ENCODE assay signal across 10 mouse cellular contexts in genomic region chr4:151907577-151908343, GRCm38 (mm10). TPM values are rescaled to one million over a fixed set of nuclear protein-coding genes. Genes with fewer than 3 reads are reported as not detected.
A peak's percentile ranks its signal among the peaks of the same experiment; 100 is the strongest.
DNase-seq lines count a peak whose midpoint lies in the region; ATAC-seq and TF ChIP-seq lines count a peak whose summit lies in the region.
"Had no signal": no experiment of that assay in that cellular context is flagged by ENCODE, and none has a peak within 500 bp of the region (broad histone marks: within the 10 kb centered on the region; RNA-seq: fewer than 3 reads in every experiment).

No protein-coding gene starts in this region.

- no peak overlapping the region for H3K9ac ChIP-seq in forebrain, embryonic 16.5 days (replicated peaks; ENCODE audit: low read depth, low read length)
- H3K9ac ChIP-seq: liver, embryonic 14.5 days had no signal

- intact Hi-C loops in gastrocnemius, adult 2 months (cut with DNase I): no loop called here

- ATAC-seq in forebrain, embryonic 16.5 days: no peak

- no peak for TF ChIP-seq CTCF in gastrocnemius, adult 2 months (IDR thresholded peaks at IDR 0.05)
- TF ChIP-seq CTCF in cerebellum, adult 2 months (IDR thresholded peaks at IDR 0.05; ENCODE audit: borderline replicate concordance, insufficient read depth, low read depth, low read length): no peak

- peaks cover 8% of the 10 kb centered on the region for H3K4me1 ChIP-seq in cerebellum, adult 2 months (ENCODE audit: control insufficient read depth, insufficient read depth, low read length)
- peaks cover 4% of the 10 kb centered on the region for H3K4me1 ChIP-seq in forebrain, embryonic 16.5 days (replicated peaks; ENCODE audit: control insufficient read depth, insufficient read depth, low read length)

- H3K9me3 ChIP-seq in forebrain, embryonic 16.5 days (ENCODE audit: control insufficient read depth, low read length): no peaks in the 10 kb centered on the region

- H3K4me2 ChIP-seq in forebrain, embryonic 16.5 days (ENCODE audit: low read length): no peak overlapping the region

- TF ChIP-seq POLR2A in cerebellum, adult 2 months (IDR thresholded peaks at IDR 0.05; ENCODE audit: borderline replicate concordance, insufficient read depth, low read length): no peak

- peak; percentile 67 for DNase-seq in gastrocnemius, adult 2 months
- no peak for DNase-seq in gastrocnemius, postnatal 4 days (ENCODE audit: low spot score in 2 of 2)
- DNase-seq in ovary, postnatal 36 days (ENCODE audit: low spot score): peak; percentile 26
- no peak for DNase-seq in ovary, postnatal 14 days (ENCODE audit: low spot score)
- peak; percentile 54 for DNase-seq in heart, postnatal 4 days
- peak; percentile 64 for DNase-seq in testis, postnatal 14 days (ENCODE audit: low spot score)
- DNase-seq in cerebellum, adult 2 months: no peak
- DNase-seq: kidney, adult 8-10 months had no signal

- 86% methylated on average over 26 of the region's 26 CpGs for WGBS in cerebellum, adult 2 months
- WGBS in forebrain, embryonic 16.5 days: 79% methylated on average over 26 of the region's 26 CpGs

- peak overlapping the region; percentile 76 for H3K27ac ChIP-seq in gastrocnemius, adult 2 months
- H3K27ac ChIP-seq in cerebellum, adult 2 months (ENCODE audit: insufficient read depth, low read length): no peak overlapping the region
- H3K27ac ChIP-seq in forebrain, embryonic 16.5 days (ENCODE audit: low read length): no peak overlapping the region
- H3K27ac ChIP-seq: liver, embryonic 14.5 days had no signal

- H3K4me3 ChIP-seq in gastrocnemius, adult 2 months: peak overlapping the region; percentile 62
- H3K4me3 ChIP-seq in cerebellum, adult 2 months (replicated peaks; ENCODE audit: insufficient read depth, low read depth, low read length): no peak overlapping the region
- H3K4me3 ChIP-seq in forebrain, embryonic 16.5 days (replicated peaks; ENCODE audit: low read length): no peak overlapping the region

- no peaks in the 10 kb centered on the region for H3K36me3 ChIP-seq in forebrain, embryonic 16.5 days (ENCODE audit: control insufficient read depth, insufficient read depth)

- no peaks in the 10 kb centered on the region for H3K27me3 ChIP-seq in cerebellum, adult 2 months (ENCODE audit: control insufficient read depth, insufficient read depth, low read length)
- H3K27me3 ChIP-seq in forebrain, embryonic 16.5 days (replicated peaks; ENCODE audit: control insufficient read depth, insufficient read depth, low read length): no peaks in the 10 kb centered on the region

RNA-seq across cellular contexts. Expression of gene Dnajc11, which starts 25.7 kb away (rescaled TPM):
- 10 to 100 TPM; 52.8 to 70.8 TPM for total RNA-seq in gastrocnemius, adult 2 months (2021)
- total RNA-seq in gastrocnemius, postnatal 4 days (2021): 10 to 100 TPM; 60.8 to 81.1 TPM
- total RNA-seq in heart, postnatal 4 days (2021): 10 to 100 TPM; 96.2 to 99.0 TPM
- polyA plus RNA-seq in cerebellum, adult 2 months (2012; rRNA removed): 73.2 and 77.0 TPM in 2 replicates
- 84.2 and 89.8 TPM in 2 replicates for polyA plus RNA-seq in forebrain, embryonic 16.5 days (2015; fragmentation: Nextera tagmentation; extraction: Ambion mirVana)

RNA-seq across cellular contexts. Expression of gene Camta1, which starts 46.1 kb away (rescaled TPM):
- 100 to 1,000 TPM in 1 of 2 experiments, 10 to 100 TPM in 1; 95.9 to 126 TPM for total RNA-seq in gastrocnemius, adult 2 months (2021)
- 100 to 1,000 TPM in 1 of 2 experiments, 10 to 100 TPM in 1; 87.9 to 105 TPM for total RNA-seq in gastrocnemius, postnatal 4 days (2021)
- 100 to 1,000 TPM; 152 to 172 TPM for total RNA-seq in heart, postnatal 4 days (2021)
- 155 and 168 TPM in 2 replicates for polyA plus RNA-seq in cerebellum, adult 2 months (2012; rRNA removed)
- polyA plus RNA-seq in forebrain, embryonic 16.5 days (2015; fragmentation: Nextera tagmentation; extraction: Ambion mirVana): 119 and 123 TPM in 2 replicates

Comparison
In these comparisons a context has a peak if more than half of its experiments do, and no peak if none do; other contexts are left out.
1. DNase-seq: peak in gastrocnemius, adult 2 months (single experiment), ovary, postnatal 36 days (single experiment), heart, postnatal 4 days (single experiment) and testis, postnatal 14 days (single experiment); none in gastrocnemius, postnatal 4 days (0 of 2), ovary, postnatal 14 days (single experiment) and cerebellum, adult 2 months (0 of 2).